Mouse (Mus musculus) bone marrow macrophage, adult 2 months (primary cell): ENCODE measurements around the gene Gm10037. TPM values are rescaled to one million over a fixed set of nuclear protein-coding genes. Genes with fewer than 3 reads are reported as not detected.
"Not testable (repeated sequence)": the region's sequence is repeated elsewhere in the genome, so short reads cannot be mapped to it uniquely, and the experiment has no call there.

Experiments used
- H3K27ac ChIP-seq: 2 replicates; pipeline ENCODE4 v1.5.1; 2012; ENCODE audit warnings: low read depth, low read length; ENCODE audit not compliant: insufficient read depth
- H3K4me1 ChIP-seq: 2 replicates; pipeline ENCODE4 v1.6.1; 2012; ENCODE audit warnings: low read length; ENCODE audit not compliant: control insufficient read depth, insufficient read depth
- H3K4me3 ChIP-seq: 2 replicates; pipeline ENCODE4 v1.5.1; 2012; ENCODE audit warnings: mild to moderate bottlenecking, low read length, moderate library complexity; ENCODE audit not compliant: insufficient read depth
- CTCF ChIP-seq: IDR thresholded peaks from 2 replicates; pipeline ENCODE4 v1.5.1; 2012; ENCODE audit warnings: low read depth, mild to moderate bottlenecking, low read length, moderate library complexity
- POLR2A ChIP-seq: IDR thresholded peaks from 2 replicates; pipeline ENCODE4 v1.6.1; 2012; ENCODE audit warnings: mild to moderate bottlenecking, low read depth, low read length, borderline replicate concordance
- polyA plus RNA-seq: library from polyadenylated mRNA; stranded (reverse); fragments of >200 nt; gene quantifications from 2 replicates; pipeline ENCODE4 v1.2.4, GENCODE M21; 2012; ENCODE audit not compliant: missing spikeins, insufficient read depth, insufficient read length

Gene Gm10037
- polyA plus RNA-seq, 1 experiment = not detected

DNA sequence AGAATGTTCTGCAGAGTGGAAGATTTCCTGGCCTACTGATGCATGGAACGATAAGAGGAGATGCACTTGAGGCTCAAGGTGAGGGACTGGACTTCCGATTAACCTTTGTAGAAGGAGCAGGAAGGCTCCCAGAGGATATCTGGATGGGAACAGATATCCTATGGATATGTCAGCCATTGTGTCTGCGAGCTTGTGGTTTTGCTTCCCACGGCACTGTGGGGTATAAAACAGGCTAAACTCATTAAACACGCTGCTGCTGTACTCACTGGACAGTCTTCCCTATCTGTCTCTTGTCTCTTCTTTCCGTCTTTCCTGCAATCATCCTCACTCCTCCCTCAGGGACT, 12.8 kb downstream of the Gm10037 start:
- Histone ChIP-seq H3K27ac (no peak overlapping the region), H3K4me3 (no peak overlapping the region), H3K4me1 (no peaks in the 10 kb centered on the region)
- TF ChIP-seq POLR2A = no peak
- TF ChIP-seq CTCF = no peak

DNA sequence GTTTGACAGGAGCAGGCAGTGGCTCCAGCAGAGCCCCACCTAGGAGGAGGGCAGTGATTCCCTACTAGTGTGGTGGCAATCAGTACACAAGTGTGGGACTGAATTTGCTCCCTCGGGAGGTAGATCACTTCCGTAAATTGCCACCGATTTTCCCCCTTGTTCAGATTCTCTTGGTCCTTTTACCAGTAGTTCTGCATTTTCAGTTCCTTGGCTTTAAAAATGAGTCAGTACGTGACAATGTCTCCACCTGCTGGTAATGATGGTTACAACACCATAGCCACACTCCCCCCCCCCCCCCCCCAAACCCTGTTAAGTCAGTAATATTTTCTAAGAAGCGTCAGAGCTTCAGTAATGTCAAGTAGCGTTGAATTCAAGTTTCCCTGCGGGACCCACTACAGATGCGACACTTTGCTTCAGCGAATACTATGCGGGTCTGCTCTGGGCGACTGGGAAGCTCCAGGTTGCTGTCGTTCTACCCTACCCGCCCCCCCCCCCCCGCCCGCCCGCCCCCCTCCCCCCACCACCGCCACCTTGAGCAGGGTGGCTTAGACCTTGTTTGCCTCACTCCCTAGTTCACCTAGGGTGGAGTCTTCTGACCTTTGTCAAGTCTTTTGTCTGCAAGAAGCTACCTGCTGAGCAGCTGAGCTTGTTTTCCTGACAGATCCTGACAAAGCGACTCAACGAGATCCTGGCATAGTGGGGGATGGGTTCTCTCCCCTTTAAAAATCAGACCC, 13.4 kb downstream of the Gm10037 start:
- no peak overlapping the region for H3K27ac ChIP-seq
- no peaks in the 10 kb centered on the region for H3K4me1 ChIP-seq
- peak overlapping the region; percentile 44 for H3K4me3 ChIP-seq
- TF ChIP-seq CTCF (no peak), POLR2A (no peak)

DNA sequence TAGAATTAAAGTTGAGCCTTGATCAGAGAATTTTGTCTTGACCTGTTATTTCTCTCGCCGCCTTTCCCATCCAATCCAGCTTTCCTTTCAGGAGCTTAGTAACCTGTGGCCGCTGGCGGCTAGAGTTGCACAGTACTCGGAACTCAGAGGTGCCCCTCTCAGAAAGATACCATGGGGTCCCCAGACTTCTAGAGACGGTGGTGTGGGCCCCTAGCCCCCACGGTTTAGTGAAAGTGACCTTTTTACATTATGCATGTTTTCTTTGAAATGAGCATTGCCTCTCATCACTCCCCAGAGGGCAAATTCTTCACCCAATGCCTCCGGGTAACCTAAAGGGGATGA, 13.9 kb downstream of the Gm10037 start:
- Histone ChIP-seq H3K4me3 (peak overlapping the region; percentile 44; the same call in 1 of the 2 replicates), H3K27ac (no peak overlapping the region), H3K4me1 (no peaks in the 10 kb centered on the region)
- TF ChIP-seq POLR2A = no peak
- TF ChIP-seq CTCF = no peak

DNA sequence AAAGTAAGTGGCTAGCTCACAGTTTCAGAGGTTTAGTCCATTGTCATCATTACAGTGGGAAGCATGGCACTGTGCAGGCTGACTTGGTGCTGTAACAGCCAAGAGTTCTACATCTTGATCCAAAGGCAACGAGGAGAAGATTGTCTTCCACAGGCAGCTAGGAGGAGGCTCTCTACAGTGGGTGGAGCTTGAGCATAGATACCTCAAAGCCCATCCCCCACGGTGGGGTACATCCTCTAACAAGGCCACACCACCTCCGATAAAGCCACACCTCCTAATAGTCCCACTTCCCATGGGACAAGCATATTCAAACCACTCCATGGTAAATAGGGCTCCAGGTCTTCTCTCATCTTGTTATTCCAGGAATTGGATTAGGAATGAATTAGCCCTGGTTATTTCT, 19.5 kb downstream of the Gm10037 start:
- H3K4me1 ChIP-seq = no peaks in the 10 kb centered on the region

DNA sequence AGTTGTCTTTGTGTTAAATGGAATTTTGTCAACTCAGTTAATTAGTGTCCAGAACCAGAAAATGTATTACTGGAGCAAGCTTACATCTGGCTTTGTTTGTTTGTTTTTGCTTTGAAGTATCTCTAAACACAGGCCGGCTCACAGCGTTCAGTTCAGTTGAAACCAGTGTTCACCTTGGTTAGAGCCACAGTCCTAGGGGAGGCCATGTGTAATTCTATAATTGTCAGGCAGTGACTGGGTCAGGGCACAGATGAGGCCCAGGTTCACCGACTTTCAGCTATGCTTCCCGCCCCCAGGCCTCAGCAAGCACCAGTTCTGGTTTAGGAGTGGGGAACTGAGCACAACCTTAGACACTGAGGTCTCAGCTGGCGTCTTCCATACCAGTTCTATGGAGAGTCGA, 22.2 kb downstream of the Gm10037 start:
- H3K4me3 ChIP-seq = no peak overlapping the region
- H3K27ac ChIP-seq = no peak overlapping the region
- no peak for TF ChIP-seq POLR2A
- TF ChIP-seq CTCF = no peak
- no peaks in the 10 kb centered on the region for H3K4me1 ChIP-seq

More for the DNA sequence above, 19.5 kb downstream of the Gm10037 start:
- TF ChIP-seq CTCF (no peak), POLR2A (no peak)
- no peak overlapping the region for H3K27ac ChIP-seq
- no peak overlapping the region for H3K4me3 ChIP-seq

DNA sequence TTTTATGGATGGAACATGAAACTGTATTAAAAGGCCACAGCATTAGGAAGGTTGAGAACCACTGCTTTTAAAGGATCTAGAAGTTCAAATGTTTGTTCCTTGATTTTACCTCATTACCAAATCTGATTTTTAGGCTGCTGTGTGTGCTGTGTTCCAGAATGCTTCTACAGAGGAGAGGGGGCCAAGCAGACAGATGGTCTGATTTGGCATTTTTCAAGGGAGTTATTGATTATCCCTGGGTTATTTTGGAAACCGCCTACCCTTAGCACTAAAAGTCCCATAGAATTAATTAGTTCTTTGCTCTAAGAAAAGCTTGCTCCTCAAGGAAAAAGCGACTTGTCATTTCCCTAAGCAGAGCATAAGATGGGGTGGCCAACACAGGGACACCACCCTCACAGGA, 23.1 kb downstream of the Gm10037 start:
- H3K4me3 ChIP-seq = no peak overlapping the region
- no peak for TF ChIP-seq CTCF
- no peak for TF ChIP-seq POLR2A
- no peak overlapping the region for H3K27ac ChIP-seq

DNA sequence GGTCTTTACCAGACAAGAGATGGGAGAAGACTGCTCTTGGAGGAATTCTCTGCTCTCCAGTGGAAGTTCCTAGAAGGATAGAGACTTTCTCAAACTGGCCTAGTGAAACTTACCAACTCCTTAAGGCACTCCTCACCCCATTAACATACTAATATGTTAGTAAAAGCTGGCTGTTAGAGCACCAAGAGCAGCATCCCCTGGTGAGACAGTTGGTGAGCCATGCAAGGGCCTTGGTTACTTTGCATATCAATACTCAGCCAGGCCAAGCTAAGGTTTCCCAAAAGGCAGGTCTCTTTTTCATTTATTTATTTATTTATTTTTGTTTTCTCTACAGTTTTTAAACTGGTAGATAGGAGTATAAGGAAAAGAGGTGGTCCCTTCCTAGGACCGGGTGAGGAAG, 26.4 kb downstream of the Gm10037 start:
- TF ChIP-seq CTCF (no peak), POLR2A (no peak)
- no peaks in the 10 kb centered on the region for H3K4me1 ChIP-seq
- no peak overlapping the region for H3K4me3 ChIP-seq
- no peak overlapping the region for H3K27ac ChIP-seq

More for the DNA sequence above, 23.1 kb downstream of the Gm10037 start:
- no peaks in the 10 kb centered on the region for H3K4me1 ChIP-seq

DNA sequence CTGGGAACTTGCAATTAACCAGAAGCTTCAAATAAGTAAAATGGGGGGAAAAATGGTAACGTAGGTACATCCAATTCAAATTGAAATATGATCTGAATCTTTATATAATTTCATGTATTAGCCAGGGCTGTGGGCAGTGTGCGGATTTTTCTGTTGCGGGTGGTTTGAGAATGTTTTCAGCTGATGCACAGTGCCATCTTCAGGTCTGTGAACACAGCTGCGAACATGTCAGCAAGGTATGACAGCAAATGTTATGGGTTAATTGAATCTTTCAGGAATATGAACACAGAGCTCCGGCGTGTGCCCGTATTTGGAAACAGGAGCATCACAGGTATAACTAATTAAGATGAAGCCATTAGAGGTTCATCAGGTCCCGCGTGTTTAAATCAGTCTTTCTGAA, 31.6 kb downstream of the Gm10037 start:
- Histone ChIP-seq H3K4me1 (no peaks in the 10 kb centered on the region), H3K27ac (no peak overlapping the region), H3K4me3 (no peak overlapping the region)
- TF ChIP-seq POLR2A (no peak), CTCF (no peak)

DNA sequence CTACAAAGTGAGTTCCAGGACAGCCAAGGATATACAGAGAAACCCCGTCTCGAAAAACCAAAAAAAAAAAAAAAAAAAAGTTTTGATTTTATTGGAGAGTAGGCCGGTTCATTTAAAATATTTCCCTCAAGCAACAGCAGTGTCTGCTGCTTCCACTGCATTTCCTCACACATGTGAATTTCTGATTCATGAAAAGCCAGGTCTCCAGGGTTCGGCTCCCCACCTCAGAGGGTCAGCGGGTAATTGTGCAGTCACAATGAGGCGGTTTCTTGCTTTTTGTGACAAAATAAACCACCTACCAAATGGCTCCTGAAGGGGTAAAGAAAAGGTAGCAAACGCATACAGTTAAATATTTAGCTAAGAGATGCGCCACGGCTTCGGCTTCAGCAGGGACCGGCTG, 32.1 kb downstream of the Gm10037 start, which contains the start of gene BC048507:
TSS of gene BC048507 (plus strand) at position 301 of the 400 bp plus-strand sequence.
- H3K4me1 ChIP-seq = no peaks in the 10 kb centered on the region
- TF ChIP-seq CTCF (no peak), POLR2A (no peak)
- no peak within 1 kb of the TSS for H3K4me3 ChIP-seq
- no peak within 1 kb of the TSS for H3K27ac ChIP-seq

DNA sequence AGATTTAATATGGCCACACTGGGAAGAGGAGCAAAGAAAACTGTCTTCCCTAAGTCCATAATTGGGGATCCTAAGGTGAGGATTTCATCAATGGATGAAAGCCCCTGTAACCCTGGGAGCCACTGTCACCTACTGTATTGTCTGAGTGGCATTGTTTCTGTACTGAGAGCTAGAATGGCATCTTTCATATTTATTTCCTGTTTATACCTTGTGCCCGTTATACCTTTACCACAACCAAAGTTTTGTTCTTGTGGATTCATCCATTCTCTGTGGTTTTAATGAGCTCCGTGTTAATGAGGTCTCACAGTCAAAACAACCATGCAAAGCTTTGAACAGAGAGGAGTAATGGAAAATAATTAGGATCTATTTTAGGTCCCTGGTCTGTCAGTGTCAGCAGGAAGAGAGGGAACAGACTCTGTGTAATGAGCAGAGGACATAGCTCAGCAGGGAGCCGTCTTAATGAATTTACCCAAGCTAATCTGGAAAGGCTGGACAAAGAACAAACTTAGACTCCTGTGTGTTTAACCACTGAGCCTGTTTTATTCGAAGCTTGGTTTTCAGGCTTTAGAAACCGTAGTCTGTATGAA, 34.0 kb downstream of the Gm10037 start:
- Histone ChIP-seq H3K4me3 (no peak overlapping the region), H3K27ac (no peak overlapping the region), H3K4me1 (no peaks in the 10 kb centered on the region)
- TF ChIP-seq CTCF = no peak
- TF ChIP-seq POLR2A = no peak

DNA sequence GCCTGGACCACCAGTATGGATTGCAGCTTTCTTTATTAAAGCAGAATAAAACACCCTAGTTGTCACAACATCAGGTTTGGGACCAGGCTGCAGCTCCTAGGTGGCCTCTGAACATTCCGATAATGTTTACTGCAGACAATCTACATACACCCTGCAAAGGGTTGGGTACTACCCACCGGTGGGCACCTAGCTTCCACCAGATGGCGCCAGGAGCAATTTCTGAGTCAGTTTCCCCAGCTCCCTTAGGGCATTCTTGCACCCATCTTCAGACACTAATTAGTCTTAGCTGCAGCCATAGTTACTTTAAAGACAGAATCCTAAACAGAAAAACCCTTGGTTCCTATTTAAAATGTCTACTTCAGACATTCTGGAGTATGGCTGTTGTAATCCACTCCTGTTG, 37.0 kb downstream of the Gm10037 start:
- H3K27ac ChIP-seq = no peak overlapping the region
- TF ChIP-seq CTCF = 0 out of 2 replicates have a peak, but pooled peaks have one; percentile 20
- TF ChIP-seq POLR2A = no peak
- no peak overlapping the region for H3K4me3 ChIP-seq
- H3K4me1 ChIP-seq = no peaks in the 10 kb centered on the region

DNA sequence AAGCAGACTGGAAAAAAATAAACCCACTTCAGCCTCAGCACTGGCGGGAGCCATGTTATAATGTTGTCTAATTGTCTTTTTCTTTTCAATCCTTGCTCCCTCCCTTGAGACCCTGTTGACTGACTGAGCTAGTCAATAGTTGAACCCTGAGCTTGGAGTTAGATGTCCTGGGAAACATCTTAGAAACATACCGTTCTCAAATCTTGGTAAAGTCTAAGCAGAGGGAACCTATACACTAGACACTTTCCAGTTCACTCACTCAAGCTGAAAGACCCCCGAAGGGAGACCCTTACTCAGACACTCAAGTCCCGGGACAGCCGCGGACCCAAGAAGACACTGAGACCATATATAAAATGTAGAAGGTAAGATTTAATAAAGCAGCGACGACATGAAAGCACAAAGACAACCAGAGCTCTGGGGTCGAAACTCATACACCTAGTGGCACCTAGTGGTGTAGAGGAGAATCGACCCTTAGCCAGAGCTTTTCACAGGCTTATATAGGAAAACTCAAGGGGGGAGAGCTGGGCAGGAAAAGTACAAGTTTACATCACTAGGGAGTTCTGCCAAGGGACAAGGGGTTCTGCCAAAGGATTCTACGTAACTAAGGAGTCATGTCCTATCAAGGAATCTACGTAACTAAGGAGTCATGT, 45.3 kb downstream of the Gm10037 start:
- H3K4me3 ChIP-seq, H3K4me1 ChIP-seq, H3K27ac ChIP-seq: not testable (repeated sequence)
